Mouse (Mus musculus) CD4-positive, CD25-positive, alpha-beta regulatory T cell, adult 2 months (primary cell): ENCODE data around the gene Ccnd1.
A peak's percentile ranks its signal among the peaks of the same experiment; 100 is the strongest.
"Not testable (repeated sequence)": the region's sequence is repeated elsewhere in the genome, so short reads cannot be mapped to it uniquely, and the experiment has no call there.

Experiments used
- DNase-seq: peaks from one replicate; pipeline ENCODE4 v3.0.0-alpha.2; 2012; ENCODE audit warnings: low read depth, low spot score

The Ccnd1 gene

GRCm38 (mm10) chr7:144907793-144908192 is 31.9 kb downstream of the Ccnd1 start:
- DNase-seq, result peak; percentile 76

DNA sequence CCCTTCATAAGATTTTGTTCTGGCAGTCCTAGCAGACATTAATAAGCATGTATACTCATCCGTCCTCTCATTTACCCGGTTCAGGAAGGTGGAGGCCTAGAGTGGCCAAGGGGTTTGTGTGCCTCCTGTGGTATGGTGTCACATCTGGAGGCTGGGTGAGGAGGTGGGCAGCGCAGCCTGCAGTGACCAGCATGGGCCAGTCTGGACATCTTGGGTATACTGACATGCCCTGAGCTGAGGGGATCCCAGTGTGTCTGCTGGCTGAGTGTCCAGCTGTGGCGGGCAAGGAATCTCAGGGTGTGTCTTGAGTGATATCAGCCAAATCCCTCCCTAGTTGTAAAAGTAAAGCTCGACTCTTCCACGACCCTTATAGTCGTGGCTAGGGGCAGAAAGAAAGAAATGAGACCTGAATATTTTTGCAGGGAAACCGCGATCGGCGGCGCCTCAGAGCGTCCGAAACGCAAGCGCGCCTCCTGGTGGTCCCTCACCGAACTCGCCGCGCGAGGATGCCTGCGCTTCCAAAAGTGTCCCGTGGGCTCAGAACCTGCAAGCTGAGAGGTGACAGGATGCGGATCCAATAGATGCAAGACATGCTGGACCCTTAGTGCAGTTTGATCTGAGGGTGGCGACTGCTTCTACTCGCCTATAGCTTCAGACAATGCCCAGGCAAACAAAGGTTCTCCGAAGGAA is 32.9 kb downstream of the Ccnd1 start:
- peak; percentile 83 for DNase-seq

- peak; percentile 39 for DNase-seq
These were observed 34.2 kb downstream of the Ccnd1 start for GRCm38 (mm10) chr7:144905514-144905913.

GRCm38 (mm10) chr7:144898506-144898905 is 41.2 kb downstream of the Ccnd1 start:
- DNase-seq, result no peak

GRCm38 (mm10) chr7:144896294-144897218 is 43.2 kb downstream of the Ccnd1 start, which contains the start of gene Fgf15:
Fgf15 (plus strand) TSS chr7:144896531.
- peak; percentile 17 for DNase-seq

GRCm38 (mm10) chr7:144895305-144896111 is 44.2 kb downstream of the Ccnd1 start:
- DNase-seq, result peak; percentile 78

GRCm38 (mm10) chr7:144894706-144895105 is 45.0 kb downstream of the Ccnd1 start:
- DNase-seq, result no peak

- DNase-seq, result peak; percentile 34
These were observed 45.5 kb downstream of the Ccnd1 start for GRCm38 (mm10) chr7:144894191-144894590.

DNA sequence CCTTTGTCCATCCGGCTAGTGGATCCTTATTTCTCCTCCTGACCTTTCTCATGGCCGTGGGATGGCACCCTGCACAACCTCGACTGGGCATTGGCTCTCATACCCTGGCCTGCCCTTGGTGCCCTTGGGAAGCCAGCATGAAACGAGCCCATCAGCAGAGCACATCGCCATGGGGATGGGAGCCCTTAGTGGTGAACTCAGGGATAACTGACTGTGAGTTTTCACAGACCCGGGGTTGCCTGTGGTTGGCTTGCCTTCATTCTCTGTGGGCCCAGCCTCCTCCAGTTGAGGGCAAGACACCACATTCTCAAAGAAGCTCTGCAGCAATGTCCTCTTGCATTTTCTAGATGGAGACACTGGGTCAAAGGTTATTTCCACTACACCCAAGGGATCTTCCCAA is 47.4 kb downstream of the Ccnd1 start:
- no peak for DNase-seq

- no peak for DNase-seq
These were observed 47.9 kb downstream of the Ccnd1 start for GRCm38 (mm10) chr7:144891863-144892262.

- DNase-seq, result not testable (repeated sequence)
These were observed 49.1 kb downstream of the Ccnd1 start for GRCm38 (mm10) chr7:144890661-144891060.

- DNase-seq, result no peak
These were observed 51.0 kb downstream of the Ccnd1 start for GRCm38 (mm10) chr7:144888564-144889299.

GRCm38 (mm10) chr7:144887672-144888071 is 52.1 kb downstream of the Ccnd1 start:
- no peak for DNase-seq

DNA sequence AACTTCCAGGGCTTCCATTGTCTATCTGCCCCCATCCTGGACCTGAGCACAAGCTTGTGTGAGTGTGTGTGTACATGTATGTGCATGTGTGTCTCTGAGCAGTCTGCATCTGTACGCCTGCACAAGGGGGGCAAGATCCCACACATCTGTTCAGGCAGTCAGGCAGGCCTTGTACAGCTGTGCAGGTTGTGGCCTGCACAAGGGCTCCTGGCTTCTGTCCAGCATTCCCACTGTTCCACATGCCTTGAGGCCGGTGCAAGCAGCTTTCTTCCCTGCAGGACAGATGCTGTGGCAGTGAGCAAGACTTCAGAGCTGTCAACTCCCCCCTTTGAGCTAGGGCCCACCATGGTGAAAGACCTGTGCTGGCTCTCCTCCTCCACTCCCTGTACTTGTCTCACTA is 56.6 kb downstream of the Ccnd1 start:
- DNase-seq, result no peak
